Mouse (Mus musculus) forebrain, embryonic 11.5 days (tissue): ENCODE results near the gene Olfr1245. TPM values are rescaled to one million over a fixed set of nuclear protein-coding genes. Genes with fewer than 3 reads are reported as not detected.
"Not testable (repeated sequence)": the region's sequence is repeated elsewhere in the genome, so short reads cannot be mapped to it uniquely, and the experiment has no call there.

Experiments
- ATAC-seq: fragments of 200-750 bp; cut with Nextera tagmentation; replicated peaks from 2 replicates; pipeline ENCODE4 v1.8.0; 2017; ENCODE audit warnings: moderate TSS enrichment; ENCODE audit not compliant: low FRiP score
- DNase-seq: peaks from one replicate; pipeline ENCODE4 v3.0.0-alpha.2; 2017; ENCODE audit warnings: low spot score
- H3K27ac ChIP-seq: fragments of 300-500 bp; sonication (generic); 2 replicates; pipeline ENCODE4 v1.5.1; 2014; ENCODE audit warnings: low read depth, low read length
- H3K27me3 ChIP-seq: fragments of 300-500 bp; sonication (generic); 2 replicates; pipeline ENCODE4 v1.6.1; 2014; ENCODE audit warnings: mild to moderate bottlenecking, low read length, mixed read lengths; ENCODE audit not compliant: control insufficient read depth, insufficient read depth
- H3K36me3 ChIP-seq: fragments of 300-500 bp; sonication (generic); 2 replicates; pipeline ENCODE4 v1.6.1; 2014; ENCODE audit warnings: mild to moderate bottlenecking, low read length, moderate library complexity, mixed read lengths; ENCODE audit not compliant: control insufficient read depth, insufficient read depth
- H3K4me1 ChIP-seq: fragments of 300-500 bp; sonication (generic); replicated peaks from 2 replicates; pipeline ENCODE4 v1.6.1; 2014; ENCODE audit warnings: low read length, mixed read lengths; ENCODE audit not compliant: control insufficient read depth, insufficient read depth
- H3K4me2 ChIP-seq: fragments of 300-500 bp; sonication (generic); 2 replicates; pipeline ENCODE4 v1.6.1; 2014; ENCODE audit warnings: low read depth, mild to moderate bottlenecking, low read length, moderate library complexity, mixed read lengths; ENCODE audit not compliant: severe bottlenecking
- H3K4me3 ChIP-seq: fragments of 300-500 bp; sonication (generic); 2 replicates; pipeline ENCODE4 v1.5.1; 2014; ENCODE audit warnings: low read depth, low read length
- H3K9ac ChIP-seq: fragments of 300-500 bp; sonication (generic); 2 replicates; pipeline ENCODE4 v1.6.1; 2014; ENCODE audit warnings: low read length
- H3K9me3 ChIP-seq: fragments of 300-500 bp; sonication (generic); 2 replicates; pipeline ENCODE4 v1.6.1; 2016; ENCODE audit warnings: low read length, mixed read lengths; ENCODE audit not compliant: control insufficient read depth
- WGBS: fragments of 180-500 bp; shearing (Covaris S2); extraction: QIAGEN DNeasy Blood & Tissue Kit; methylation state at CpG from one replicate; pipeline ENCODE4 v1.1.7; 2014; 5-methylcytosine and 5-hydroxymethylcytosine counted together
- polyA plus RNA-seq: library from polyadenylated mRNA; unstranded; fragments of >200 nt; fragmentation: Nextera tagmentation; extraction: Ambion mirVana; gene quantifications from 2 replicates; pipeline ENCODE4 v1.2.1, GENCODE M21; 2014

The Olfr1245 gene
- not detected in 2 replicates for polyA plus RNA-seq

GRCm38 (mm10) chr2:89578347-89578746, at the start of gene Olfr1245:
TSS of gene Olfr1245 (minus strand) at chr2:89578447.
- no peak within 1 kb of the TSS for H3K9ac ChIP-seq
- no peak within 1 kb of the TSS for H3K27ac ChIP-seq
- no peaks in the 10 kb centered on the region for H3K4me1 ChIP-seq
- no peaks in the 10 kb centered on the region for H3K27me3 ChIP-seq
- H3K4me2 ChIP-seq: no peak within 1 kb of the TSS
- DNase-seq: no peak
- 89% methylated on average over 1 of the region's 1 CpGs for WGBS
- no peaks in the 10 kb centered on the region for H3K36me3 ChIP-seq
- no peak within 1 kb of the TSS for H3K4me3 ChIP-seq
- no peaks in the 10 kb centered on the region for H3K9me3 ChIP-seq
- ATAC-seq: no peak

GRCm38 (mm10) chr2:89618145-89618544, 39.9 kb upstream of the Olfr1245 start, which contains the start of gene Olfr1248:
TSS of gene Olfr1248 (minus strand) at chr2:89618245.
- not testable (repeated sequence) for H3K27ac ChIP-seq, H3K9ac ChIP-seq, H3K36me3 ChIP-seq, H3K27me3 ChIP-seq, DNase-seq, H3K4me2 ChIP-seq, H3K9me3 ChIP-seq, ATAC-seq, H3K4me3 ChIP-seq, H3K4me1 ChIP-seq
- 97% methylated on average over 1 of the region's 1 CpGs for WGBS

- Histone ChIP-seq H3K36me3 (no peaks in the 10 kb centered on the region), H3K27me3 (no peaks in the 10 kb centered on the region), H3K4me2 (no peak within 1 kb of the TSS), H3K27ac (no peak within 1 kb of the TSS), H3K9ac (no peak within 1 kb of the TSS), H3K4me3 (no peak within 1 kb of the TSS), H3K4me1 (no peaks in the 10 kb centered on the region), H3K9me3 (no peaks in the 10 kb centered on the region)
- DNase-seq: no peak
- WGBS: 93% methylated on average over 2 of the region's 2 CpGs
- ATAC-seq: no peak
Observed at GRCm38 (mm10) chr2:89614030-89614429, 35.8 kb upstream of the Olfr1245 start, which contains the start of gene Olfr1247. TSS of gene Olfr1247 (minus strand) at chr2:89614130.

GRCm38 (mm10) chr2:89593057-89593456, 14.8 kb upstream of the Olfr1245 start, which contains the start of gene Olfr1246:
TSS of gene Olfr1246 (minus strand) at chr2:89593157.
- H3K9me3 ChIP-seq: no peaks in the 10 kb centered on the region
- DNase-seq (no peak), ATAC-seq (no peak)
- H3K36me3 ChIP-seq: no peaks in the 10 kb centered on the region
- H3K4me1 ChIP-seq: no peaks in the 10 kb centered on the region
- no peaks in the 10 kb centered on the region for H3K27me3 ChIP-seq
- 78% methylated on average over 2 of the region's 2 CpGs for WGBS
- no peak within 1 kb of the TSS for H3K9ac ChIP-seq
- no peak within 1 kb of the TSS for H3K27ac ChIP-seq
- H3K4me3 ChIP-seq: no peak within 1 kb of the TSS
- H3K4me2 ChIP-seq: no peak within 1 kb of the TSS

GRCm38 (mm10) chr2:89562706-89563105, 15.5 kb downstream of the Olfr1245 start:
- not testable (repeated sequence) for H3K4me3 ChIP-seq, H3K4me1 ChIP-seq, H3K9ac ChIP-seq, H3K36me3 ChIP-seq, H3K27me3 ChIP-seq, H3K4me2 ChIP-seq, H3K9me3 ChIP-seq, H3K27ac ChIP-seq, ATAC-seq, DNase-seq
- WGBS: 67% methylated on average over 2 of the region's 2 CpGs

GRCm38 (mm10) chr2:89544516-89544915, 33.7 kb downstream of the Olfr1245 start:
- no peak overlapping the region for H3K4me3 ChIP-seq
- no peak overlapping the region for H3K27ac ChIP-seq
- H3K4me1 ChIP-seq: no peaks in the 10 kb centered on the region
- peak; percentile 39; the same call in 1 of the 2 replicates for ATAC-seq
- H3K9ac ChIP-seq: no peak overlapping the region
- WGBS: 64% methylated on average over 2 of the region's 2 CpGs
- H3K4me2 ChIP-seq: no peak overlapping the region
- no peak for DNase-seq
- no peaks in the 10 kb centered on the region for H3K27me3 ChIP-seq
- no peaks in the 10 kb centered on the region for H3K36me3 ChIP-seq
- no peaks in the 10 kb centered on the region for H3K9me3 ChIP-seq

GRCm38 (mm10) chr2:89539923-89540322, 38.3 kb downstream of the Olfr1245 start:
- H3K4me3 ChIP-seq: no peak overlapping the region
- DNase-seq: no peak
- no peaks in the 10 kb centered on the region for H3K27me3 ChIP-seq
- no peaks in the 10 kb centered on the region for H3K36me3 ChIP-seq
- 92% methylated on average over 1 of the region's 1 CpGs for WGBS
- no peaks in the 10 kb centered on the region for H3K9me3 ChIP-seq
- no peak for ATAC-seq
- no peak overlapping the region for H3K9ac ChIP-seq
- H3K4me1 ChIP-seq: no peaks in the 10 kb centered on the region
- H3K27ac ChIP-seq: no peak overlapping the region
- no peak overlapping the region for H3K4me2 ChIP-seq

- WGBS: 87% methylated on average over 1 of the region's 1 CpGs
- Histone ChIP-seq H3K4me2 (no peak within 1 kb of the TSS), H3K9ac (no peak within 1 kb of the TSS), H3K4me3 (no peak within 1 kb of the TSS), H3K36me3 (no peaks in the 10 kb centered on the region), H3K4me1 (no peaks in the 10 kb centered on the region), H3K27me3 (no peaks in the 10 kb centered on the region), H3K9me3 (no peaks in the 10 kb centered on the region), H3K27ac (no peak within 1 kb of the TSS)
- DNase-seq: no peak
- ATAC-seq: no peak
Observed at GRCm38 (mm10) chr2:89531387-89531786, 46.9 kb downstream of the Olfr1245 start, which contains the start of gene Olfr1243. TSS of gene Olfr1243 (minus strand) at chr2:89531487.
